Mouse (Mus musculus): ENCODE results near the gene Atad3a.

Gene Atad3a

DNA sequence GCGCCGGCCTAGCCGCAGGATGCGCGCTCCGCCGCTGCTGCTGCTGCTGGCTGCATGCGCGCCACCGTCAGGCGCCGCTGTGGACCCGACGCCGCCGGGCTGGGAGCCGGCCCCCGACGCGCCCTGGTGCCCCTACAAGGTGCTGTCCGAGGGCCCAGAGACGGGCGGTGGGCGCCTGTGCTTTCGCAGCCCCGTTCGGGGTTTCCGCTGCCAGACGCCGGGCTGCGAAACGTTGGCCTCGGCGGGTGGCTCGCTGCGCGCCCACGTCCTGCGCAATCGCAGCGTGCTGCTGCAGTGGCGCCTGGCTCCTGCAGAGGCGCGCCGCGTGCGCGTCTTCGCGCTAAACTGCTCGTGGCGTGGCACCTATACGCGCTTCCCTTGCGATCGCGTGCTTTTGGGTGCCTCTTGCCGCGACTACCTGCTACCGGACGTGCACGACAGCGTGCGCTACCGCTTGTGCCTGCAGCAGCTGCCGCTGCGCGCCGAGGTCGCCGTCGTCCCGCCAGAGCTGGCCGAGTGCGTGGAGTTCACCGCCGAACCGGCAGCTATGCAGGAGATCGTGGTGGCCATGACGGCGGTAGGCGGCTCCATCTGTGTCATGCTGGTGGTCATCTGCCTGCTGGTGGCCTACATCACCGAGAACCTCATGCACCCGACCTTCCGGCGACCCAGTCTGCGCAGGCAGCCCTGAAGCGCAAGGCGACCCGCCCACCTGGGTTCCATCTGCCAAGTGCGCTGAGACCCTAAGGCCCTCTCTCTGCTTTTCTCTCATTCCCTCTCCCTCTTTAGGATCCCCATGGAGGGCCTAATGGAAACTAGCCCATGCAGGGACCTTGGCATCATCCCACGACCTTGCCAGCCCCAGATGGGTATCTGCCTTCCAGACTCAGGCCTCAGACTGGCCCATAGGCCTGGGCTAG lies 66.2 kb downstream of the Atad3a start:
- peak; percentile 82 for DNase-seq (ENCODE audit: low read depth, low spot score)

DNA sequence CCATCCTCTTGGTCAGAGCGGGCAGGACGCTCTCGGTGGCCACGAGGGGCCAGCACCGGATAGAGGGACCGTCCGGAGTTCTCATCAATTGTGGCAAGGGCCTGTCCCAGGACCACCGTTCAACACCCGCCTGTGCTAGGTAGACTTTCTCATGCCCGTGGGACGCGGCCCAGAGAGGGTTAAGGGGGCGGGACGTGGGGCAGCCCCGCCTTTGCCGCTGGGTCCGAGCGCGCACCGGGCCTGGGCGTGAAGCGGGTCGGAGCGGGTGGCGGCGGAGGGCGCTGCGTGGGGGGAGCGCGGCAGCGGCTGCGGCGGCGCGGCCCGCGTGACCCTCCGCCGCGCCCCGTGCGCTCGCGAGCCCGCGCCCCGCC lies 66.8 kb downstream of the Atad3a start, which contains the start of gene Fndc10:
Gene Fndc10 (plus strand): TSS at position 232 of the 371 bp plus-strand sequence.
- DNase-seq (ENCODE audit: low read depth, low spot score), result peak; percentile 55

DNA sequence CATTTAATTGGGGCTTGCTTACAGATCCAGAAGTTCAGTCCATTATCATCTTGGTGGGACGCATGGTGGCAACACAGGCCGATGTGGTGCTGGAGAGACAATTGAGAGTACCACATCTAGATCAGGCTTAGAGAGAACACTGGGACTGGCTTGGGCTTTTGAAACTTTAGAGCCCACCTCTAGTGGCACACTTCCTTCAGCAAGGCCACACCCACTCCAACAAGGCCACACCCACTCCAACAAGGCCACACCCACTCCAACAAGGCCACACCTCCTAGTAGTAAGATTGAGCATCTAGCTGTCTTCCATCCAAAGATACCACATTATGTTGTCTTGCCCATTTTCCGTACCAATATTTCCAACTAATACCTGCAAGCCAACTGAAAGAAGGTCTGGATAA lies 68.5 kb downstream of the Atad3a start:
- DNase-seq (ENCODE audit: low read depth, low spot score), result peak; percentile 48

Data from A20 (cell line).